Mouse (Mus musculus) ZHBTc4 (cell line): ENCODE measurements around the gene Sypl2.

Experiments used
- DNase-seq: peaks from one replicate; pipeline ENCODE4 v3.0.0-alpha.2; 2011; ENCODE audit warnings: low read depth, low spot score

The Sypl2 gene

DNA sequence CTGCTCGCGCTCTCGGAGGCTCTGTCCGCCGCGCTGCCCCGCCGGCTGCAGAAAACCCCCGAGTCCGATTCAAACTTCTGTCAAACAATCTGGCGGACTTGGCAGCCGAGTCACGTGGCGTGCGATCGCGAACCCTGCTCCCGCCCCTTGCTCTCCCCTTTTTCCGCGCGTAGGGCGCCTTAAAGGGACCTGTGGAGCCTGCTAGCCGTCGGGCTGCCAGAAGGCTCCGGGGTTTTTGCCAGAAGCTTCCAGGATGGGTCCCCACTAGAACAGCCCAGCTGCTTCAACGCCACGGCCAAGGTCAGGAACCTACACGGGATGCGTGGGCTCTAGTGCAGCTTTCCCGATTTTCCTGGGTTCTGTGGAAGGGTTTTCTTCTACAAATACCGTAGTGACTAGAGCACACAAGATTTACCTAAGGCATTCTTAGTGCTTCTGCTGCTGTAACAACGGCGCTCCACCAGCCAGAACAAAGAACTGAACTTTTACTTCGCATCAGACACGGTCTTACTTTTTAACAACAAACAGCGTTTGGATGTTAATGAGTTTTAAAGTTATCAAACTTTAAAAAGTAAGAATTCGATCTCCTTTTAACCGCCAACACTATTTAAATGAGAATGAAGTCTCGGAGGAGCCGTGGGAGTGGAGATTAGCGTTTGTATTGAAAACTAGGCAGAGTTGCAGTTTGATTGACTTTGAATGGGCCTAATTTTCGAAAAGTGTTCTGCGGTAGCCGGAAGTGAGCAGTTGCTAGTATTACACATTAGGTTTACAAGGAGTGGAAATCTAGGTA, at the start of gene Sypl2:
Sypl2 (minus strand) TSS at position 91 of the 793 bp plus-strand sequence.
- DNase-seq = peak; percentile 81

DNA sequence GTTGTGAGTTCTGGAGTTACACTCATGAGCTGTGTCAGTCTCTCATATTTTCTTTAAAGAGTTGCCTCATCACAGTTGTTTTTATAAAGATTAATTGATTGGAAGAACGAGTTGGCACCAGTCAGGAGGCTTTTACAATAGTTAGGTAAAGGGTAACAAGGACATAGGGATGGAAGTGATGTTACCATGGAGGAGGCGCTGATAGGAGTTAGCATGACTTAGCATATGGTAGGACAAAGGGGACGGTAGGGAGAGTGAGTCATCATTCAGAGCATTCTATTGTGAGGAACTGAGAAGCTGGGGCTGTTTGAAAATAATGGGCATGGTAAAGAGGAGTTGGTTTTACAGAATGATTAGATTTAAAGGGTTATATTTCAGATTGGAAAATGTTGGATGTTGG, 32.9 kb upstream of the Sypl2 start:
- DNase-seq = peak; percentile 23

DNA sequence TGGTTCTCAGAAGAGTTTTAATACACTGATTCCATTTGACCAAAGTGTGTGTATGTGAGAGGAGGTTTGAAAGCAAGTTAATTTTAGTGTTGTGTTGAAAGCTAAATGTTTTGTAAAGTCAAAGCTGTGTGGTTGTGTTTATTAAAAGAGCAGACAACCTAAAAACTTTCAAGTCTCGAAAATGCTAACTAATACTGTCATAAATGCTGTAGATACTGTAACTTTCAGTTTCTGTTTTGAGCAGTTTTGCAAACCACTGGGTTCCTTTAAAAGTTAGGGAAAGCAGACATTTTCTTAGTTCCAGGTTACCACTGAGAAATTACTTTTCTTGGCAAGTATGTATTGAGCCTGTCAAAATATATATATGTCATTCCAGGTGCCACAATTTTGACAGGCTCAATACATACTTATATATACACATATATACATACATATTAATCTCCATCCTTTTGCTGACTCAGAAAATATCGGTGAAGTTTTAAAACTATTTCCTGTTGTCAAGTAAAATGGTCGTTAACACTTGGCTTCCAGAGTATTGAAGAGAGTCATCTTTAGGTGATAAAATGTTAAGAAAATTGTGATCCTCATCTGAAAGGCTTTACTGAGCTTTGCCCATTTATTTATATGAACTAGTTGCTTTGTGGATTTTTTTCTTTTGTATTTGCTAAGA, 31.5 kb upstream of the Sypl2 start:
- no peak for DNase-seq

DNA sequence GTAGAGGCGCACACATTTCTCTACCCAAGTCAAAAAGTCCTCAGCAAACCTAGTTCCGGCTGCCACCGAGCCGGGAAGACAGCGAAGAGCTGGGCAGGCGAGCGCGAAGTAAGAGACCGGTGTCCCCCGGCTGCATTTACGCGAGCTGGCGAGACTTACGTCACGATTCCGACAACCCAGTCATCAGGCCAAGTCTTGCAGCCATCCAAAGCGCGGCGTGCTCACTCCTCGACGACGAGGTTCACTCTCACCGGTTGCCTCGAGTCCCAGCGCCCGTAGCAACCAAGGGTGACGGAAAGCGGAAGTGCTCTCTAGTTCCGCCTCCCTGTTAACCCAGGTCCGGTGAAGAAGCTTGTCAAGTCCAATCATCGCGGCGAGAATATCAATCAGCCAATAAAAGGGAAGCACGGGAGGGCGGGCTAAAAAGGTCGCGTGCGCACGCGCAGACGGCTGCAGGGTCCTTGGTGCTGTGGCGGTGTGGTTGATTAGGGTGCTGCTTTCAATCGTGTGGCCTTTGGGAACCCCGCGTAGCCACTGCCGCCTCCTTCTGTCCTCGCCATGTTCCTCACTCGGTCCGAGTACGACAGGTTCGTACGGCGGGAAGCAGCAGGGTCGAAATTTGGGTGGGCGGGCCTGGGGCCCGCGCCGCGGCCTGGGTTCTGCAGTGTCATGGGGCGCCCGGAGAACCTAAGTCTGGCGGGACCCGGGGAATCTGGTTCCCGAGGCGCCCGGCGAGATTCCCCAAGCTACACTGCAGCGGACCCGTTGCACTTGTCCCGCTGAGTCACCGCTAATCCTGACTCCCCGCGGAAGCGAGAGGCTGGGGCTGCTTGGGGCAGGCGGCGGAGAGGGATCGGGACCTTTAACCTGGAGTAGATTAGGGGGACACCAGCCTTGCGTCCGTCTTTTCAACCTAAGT, 30.5 kb upstream of the Sypl2 start, which contains the start of gene Psma5:
Psma5 (plus strand) TSS at position 208 of the 919 bp plus-strand sequence.
- peak; percentile 99 for DNase-seq

DNA sequence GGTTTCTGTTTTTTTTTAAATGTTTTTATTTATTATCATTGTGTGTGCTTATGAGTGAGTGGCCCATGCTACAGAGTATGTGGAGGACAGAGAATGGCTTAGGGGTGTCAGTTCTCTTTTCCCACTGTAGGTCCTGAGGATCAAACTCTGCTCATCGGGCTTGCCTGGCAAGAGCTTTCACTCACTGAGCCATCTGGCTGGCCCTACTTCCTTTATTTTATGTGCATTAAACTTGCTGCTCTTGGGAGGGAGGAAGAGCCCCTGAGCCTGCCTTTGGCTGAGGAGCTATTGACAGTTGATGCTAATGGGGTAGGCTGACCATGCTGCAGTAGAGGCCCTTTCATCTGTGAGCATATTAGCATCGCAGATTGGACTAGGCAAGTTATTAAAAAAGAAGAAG, 20.4 kb upstream of the Sypl2 start:
- DNase-seq = no peak

DNA sequence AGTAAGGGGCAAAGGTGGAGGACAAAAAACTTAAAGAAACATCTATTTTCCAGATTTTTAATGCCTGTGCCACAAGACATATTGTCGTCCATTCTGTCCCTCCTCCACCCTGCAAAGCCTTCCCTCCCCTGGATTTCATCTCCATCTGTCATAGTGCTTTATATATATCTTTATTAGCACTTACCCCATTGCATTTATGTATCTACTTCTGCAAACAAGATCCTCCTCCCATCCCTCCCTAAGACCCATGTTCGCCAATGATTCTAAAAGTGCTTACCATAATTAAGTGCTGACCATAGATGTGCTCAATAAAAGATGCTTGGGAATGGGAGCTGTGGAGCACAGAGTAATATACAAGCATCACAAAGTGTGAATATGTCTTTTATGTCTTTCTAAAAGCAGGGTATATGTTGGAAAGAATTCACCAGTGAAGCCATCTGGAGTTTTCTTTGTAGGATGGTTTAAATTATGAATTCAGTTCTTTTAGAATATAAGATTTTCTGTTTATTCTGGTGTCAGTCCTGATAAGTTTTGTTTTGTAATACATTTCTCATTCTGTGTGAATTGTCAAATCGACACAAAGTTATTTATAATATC, 14.9 kb upstream of the Sypl2 start:
- no peak for DNase-seq

DNA sequence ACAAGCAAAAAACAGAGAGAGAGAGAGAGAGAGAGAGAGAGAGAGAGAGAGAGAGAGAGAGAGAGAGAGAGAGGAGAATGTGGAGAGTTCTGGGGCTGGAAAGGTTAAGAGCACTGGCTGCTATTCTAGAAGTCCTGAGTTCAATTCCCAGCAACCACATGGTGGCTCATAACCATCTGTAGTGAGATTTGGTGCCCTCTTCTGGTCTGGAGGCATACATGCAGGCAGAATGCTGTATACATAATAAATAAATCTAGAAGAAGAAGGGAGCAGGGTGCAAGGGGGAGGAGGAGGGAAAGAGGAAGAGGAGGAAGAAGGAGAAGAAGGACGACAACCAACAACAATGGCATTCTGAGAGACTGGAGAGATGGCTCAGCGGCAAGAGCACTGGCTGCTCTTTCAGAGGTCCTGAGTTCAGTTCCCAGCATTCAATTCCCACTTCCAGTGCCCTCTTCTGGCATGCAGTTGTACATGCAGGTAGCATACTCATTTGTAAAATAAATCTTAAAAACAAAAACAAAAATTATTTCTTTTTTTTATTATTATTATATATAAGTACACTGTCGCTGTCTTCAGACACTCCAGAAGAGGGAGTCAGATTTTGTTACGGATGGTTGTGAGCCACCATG, 11.1 kb upstream of the Sypl2 start:
- peak; percentile 53 for DNase-seq

DNA sequence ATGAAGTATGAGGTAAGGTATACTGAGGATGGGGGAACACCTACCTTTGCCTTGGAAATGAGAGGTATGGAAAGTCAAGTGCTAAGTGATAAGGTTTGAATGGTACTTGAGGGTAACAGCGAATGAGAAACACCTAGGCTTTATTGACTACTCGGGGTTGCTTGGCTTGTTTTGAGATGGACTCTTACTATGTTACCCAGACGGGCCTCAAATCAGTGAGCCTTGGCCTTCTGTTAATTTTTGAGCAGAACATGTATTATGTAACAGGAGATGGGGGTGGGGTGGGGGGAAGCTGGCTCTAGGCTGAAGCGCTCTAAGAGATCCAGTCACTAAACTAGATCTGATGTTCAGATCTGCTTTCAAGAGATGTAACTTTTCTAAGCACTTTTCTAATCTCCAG, 5.2 kb upstream of the Sypl2 start:
- no peak for DNase-seq

DNA sequence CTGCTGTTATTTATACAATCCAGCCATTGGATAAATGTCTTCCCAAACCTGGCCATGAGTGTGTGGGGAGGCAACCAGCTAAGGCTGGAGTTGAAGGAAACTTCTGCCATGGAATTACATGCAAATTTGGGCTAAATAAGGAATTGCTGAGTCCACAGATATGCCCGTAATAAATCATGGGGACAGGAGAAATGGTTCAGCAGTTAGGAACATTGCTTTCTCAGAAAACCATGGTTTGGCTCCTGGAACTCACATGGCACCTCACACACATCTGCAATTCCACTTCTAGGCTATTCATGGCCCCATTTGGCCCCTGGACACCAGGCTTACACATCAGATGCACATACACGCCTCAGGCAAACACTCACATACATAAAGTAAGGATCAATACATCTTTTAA, 1.1 kb upstream of the Sypl2 start:
- no peak for DNase-seq

DNA sequence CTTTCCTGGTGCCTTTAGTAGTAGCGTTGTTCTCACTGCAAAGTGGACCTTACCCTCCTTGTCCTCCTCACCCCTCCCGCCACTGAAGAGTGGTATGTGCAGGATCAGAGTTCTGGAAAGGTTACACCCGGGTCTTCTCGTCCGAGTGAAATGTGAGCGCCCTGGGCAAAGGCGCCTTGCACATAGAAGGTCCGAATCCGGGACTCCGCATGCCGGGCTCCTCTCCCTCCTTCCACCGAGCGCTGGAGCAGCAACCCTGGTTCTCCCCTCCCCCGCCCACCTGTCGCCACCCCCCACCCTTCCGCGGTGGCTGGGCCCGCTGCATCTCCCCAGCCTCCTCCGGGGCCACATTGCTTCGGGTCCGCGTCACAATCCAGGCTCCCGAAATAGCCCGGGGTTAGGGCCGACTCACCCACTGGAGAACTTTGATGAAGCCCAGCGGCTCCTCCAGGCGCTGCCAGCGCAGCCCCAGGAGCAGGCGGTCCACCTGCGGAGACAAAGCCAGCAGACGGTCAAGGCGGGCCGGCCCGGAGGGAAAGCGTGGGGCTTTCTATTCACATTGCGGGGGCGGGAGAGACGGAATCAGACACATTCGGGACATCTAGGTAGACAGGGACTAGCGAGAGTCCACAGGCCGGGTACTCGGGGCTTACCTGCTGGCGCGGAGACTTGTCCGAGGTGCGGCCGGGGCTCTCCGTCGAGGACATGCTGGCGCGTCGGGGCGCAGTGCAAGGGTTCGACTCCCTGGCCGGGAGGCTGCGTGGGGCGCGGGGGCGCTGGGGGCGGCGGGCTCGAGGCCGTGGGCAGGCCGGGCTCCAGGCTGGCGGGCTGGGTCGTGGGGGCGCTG, 514 bp downstream of the Sypl2 start:
- DNase-seq = peak; percentile 35

DNA sequence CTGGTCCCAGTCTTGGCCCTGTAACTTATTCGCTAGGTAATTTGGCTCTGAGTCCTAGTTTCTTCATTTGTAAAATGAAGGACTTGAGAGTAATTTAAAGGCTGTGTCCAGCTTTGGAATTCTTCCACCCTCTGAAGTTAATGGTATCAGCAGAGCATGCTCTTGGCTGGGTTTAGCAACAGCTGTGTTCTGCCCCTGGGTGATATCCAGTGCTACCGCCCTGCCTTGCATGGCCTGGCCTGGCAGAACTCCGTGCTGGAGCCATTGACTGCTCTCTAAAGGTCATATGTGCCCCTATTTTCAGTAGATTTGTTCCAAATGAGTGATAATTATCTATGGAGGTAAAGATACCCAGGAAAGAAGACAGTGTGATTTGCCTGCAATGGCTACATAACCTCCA, 5.8 kb downstream of the Sypl2 start:
- DNase-seq = no peak

DNA sequence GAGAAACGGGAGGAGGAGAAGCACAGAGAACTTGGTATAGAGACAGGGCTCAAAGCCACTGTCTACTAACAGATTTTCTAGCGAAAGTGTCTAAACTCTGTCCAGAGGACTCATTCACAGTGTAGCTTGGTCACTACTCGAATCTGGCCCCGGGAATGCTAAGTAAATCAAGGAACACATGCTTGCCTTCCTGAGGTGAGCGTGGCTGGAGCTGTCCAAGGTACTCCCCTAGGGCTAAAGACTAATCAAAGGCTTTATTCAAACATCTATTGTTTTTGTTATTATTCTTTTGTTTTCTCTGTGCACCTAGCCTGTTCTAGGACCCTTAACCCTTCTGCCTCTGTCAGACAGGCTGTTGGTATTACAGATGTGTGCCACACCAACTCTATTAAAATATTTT, 11.7 kb downstream of the Sypl2 start:
- peak; percentile 69 for DNase-seq

DNA sequence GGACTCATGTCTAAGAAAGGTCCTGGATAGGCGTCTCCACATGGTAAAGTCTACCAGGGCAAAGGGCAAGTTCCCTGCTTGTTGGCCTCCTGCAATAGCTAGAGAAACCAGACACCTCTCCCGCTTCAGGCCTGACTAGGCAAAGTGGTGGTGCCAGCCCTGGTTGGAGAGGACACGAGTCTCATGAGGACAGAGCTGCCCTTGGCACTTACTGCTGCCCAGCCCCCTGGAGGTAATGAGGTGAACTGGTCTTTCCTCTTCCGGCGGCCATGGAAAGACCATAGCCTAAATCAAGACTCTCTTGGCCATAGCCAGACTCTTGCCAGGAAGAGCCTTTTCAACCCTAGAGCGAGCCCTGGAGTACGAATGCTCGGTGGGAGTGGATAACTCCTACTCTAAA, 14.0 kb downstream of the Sypl2 start:
- no peak for DNase-seq

DNA sequence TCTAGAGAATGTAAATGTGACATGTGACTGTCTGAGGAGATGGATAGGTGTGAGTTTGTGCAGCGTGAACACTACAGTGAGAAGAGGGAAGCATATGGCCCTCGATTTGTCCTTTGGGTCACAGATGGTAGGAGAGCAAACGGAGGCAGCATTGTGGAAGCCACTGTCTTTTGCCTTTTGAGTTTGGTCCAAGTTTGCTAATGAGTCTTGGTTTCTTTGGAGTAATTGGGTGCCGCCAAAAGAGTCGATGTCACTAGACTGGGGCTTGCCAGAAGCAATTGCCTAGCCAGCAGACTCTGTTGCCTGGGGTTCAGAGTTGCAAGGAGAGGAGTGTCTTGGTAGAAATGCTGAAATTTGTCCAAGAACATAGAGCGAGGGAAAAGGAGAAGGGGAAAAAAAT, 14.6 kb downstream of the Sypl2 start:
- no peak for DNase-seq

DNA sequence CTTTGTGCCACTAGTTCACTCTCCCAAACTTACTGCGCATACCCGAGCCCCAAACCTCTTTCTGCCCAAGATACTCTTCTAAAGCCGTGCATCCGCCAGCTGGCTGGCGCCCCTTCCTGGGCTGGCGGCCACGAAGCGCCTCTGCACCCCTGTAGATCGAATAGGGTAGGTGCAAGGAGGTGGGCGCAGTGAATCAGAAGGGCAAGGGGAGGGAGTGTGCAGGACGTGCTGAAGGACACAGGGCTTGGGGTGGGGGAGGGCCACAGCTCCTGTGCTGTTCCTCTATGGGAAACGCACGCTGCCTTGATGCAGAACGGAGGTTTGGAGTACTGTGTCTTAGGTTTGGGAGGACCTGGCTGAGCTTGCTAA, 15.7 kb downstream of the Sypl2 start, which contains the start of gene Atxn7l2:
Atxn7l2 (minus strand) TSS at position 164 of the 369 bp plus-strand sequence.
- no peak for DNase-seq

DNA sequence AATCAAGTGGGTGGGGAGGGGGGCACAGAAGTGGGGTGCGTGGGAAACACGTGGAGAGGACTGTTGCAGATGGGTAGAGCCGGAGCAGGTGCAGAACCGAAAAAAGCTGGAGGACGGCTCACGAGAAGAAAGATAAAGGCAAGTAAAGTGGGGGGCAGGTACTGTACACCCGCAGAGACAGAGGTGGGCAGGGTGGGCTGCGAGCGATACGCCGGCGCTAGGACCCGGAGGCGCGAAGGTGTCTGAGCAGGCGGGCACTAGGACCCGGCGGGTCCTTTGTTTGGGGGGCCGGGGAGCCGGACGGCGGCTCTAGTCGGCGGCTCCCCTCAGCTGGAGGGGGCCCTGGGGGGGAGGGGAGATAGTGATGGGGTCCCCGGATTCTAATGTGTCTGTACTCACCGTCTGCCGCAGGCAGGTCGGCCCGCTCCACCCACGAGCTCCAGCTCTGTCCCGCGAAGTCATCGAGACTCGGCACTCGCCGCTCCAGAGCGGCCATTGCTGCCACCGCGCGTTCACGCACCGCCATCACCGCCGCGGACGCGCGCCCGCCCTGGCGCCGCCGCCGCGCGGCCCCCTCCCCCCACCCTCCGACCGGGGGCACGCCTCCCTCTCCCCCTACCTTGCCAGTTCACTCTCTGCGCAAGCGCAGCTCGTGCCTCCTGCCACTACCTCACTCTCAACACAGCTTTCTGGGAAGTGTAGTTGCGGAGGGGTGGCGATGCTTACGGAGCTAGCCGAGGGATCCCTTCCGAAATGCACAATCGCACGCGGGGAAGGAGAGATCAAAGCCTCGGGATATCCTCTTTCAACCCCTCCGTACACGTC, 16.3 kb downstream of the Sypl2 start:
- DNase-seq = peak; percentile 98

DNA sequence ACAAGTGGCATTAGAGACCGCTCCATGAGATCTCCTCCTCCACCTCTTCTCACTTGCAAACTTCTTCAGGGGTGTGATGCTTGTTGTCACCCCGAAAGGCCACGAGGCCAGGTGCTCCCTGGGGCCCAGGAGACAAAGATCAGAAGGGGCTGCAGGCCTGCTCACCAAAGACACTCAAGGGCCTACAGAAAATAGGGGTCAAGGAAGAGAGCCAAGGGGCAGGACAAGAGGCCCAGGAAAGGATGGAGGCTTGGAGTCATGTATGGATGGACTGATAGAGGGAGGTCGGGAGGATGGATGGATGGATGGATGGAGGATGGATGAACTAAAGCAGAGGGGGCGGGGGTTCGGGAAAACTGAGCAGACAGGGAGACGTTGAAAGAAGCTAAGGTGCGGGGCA, 16.9 kb downstream of the Sypl2 start:
- no peak for DNase-seq

DNA sequence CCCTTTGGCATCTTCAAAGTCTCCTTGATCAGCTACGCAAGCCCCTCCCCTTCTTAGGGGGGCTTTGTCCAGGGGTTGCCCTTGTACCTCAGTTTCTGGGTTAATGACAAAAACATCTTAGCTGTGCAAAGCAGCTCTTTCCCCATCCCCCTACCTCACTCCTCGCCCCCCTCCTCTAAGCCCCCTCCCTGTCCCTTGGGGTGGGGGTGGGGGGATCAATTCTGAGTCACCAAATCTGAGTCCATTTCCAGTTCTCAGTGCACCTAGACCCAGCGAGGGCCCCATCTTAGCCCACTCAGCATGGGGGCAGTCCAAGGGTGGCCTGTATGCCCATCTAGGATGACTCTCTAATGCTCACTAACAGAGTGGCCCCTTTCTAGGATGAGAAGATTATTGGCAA, 17.4 kb downstream of the Sypl2 start:
- no peak for DNase-seq

DNA sequence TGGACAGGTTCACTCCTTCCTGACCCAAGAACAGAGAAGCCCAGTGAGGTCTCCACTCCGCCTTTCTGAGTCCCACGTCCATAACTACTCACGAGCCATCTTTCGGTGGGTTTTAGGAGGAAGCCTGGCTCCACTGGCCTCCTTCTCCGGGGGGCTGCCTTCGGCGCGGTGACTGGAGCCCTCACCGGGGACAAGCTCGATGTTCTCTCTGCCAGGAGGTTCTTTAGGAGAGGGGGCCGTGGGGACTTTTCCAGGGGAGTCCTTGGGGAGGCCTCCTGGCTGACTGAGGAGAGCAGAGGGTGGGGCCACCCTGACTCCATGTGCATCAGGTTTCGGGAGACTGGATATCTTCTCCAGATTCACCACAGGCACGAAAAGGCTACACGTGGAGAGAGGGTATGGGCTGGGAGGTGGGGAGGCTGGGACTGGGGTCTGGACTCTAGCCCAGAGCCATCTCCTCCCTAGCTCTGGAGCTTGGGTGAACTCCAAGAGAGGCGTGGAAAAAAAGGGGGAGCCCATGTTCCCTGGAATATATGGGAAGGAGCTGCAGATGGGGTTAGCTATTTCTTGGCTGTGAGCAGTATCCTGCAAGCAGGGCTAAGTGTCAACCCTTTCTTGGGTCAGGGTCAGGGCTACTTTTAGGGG, 19.6 kb downstream of the Sypl2 start:
- no peak for DNase-seq
